16 mouse cellular contexts compared by ENCODE assay signal in the genomic region with DNA sequence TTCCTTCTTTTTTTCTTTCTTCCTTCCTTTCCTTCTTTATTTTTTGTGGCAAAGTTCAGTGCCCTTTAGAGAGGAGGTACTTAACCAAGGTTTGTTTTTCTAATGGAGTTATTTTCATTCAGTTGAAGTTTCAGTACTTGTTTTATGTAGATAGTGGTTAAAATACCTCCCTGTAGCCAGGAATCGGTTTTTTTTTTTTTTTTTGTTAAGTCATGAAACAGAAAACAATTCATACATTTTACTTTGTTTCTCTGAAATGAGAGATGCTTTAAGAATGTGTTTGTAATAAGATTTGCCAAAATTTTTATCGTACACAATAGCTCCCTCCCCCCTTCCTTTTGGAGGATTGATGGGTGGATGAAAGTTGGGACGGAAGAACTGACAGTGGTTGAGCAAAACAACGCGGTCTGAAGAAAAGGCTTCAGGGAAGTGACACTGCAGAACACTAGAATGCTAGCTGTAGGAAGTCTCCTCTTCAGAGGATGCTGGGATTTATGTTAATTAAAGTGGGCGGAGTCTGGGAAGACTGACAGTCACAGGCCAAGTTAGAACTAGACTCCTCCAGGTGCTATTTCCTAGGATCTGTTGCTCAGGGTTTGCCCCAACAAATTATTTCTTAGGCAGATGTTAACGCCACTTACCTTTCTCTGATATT. TPM values are rescaled to one million over a fixed set of nuclear protein-coding genes. Genes with fewer than 3 reads are reported as not detected.
A peak's percentile ranks its signal among the peaks of the same experiment; 100 is the strongest.
DNase-seq lines count a peak whose midpoint lies in the region; ATAC-seq and TF ChIP-seq lines count a peak whose summit lies in the region.
"Had no signal": no experiment of that assay in that cellular context is flagged by ENCODE, and none has a peak within 500 bp of the region (broad histone marks: within the 10 kb centered on the region; RNA-seq: fewer than 3 reads in every experiment).

No protein-coding gene starts in this region.

- no peak for TF ChIP-seq CTCF in lung, postnatal 0 days (IDR thresholded peaks at IDR 0.05)
- no peak for TF ChIP-seq CTCF in ES-Bruce4 (IDR thresholded peaks at IDR 0.05; ENCODE audit: low read depth, low read length)

- H3K4me2 ChIP-seq in lung, postnatal 0 days (replicated peaks; ENCODE audit: low read depth, low read length) = no peak overlapping the region
- peak overlapping the region; percentile 12 for H3K4me2 ChIP-seq in myocyte (ENCODE audit: low read depth)
- H3K4me2 ChIP-seq in heart, embryonic 12.5 days = no peak overlapping the region
- H3K4me2 ChIP-seq: forebrain, embryonic 15.5 days; liver, embryonic 15.5 days had no signal

- no peaks in the 10 kb centered on the region for H3K36me3 ChIP-seq in lung, postnatal 0 days (ENCODE audit: insufficient read depth, low read length)
- H3K36me3 ChIP-seq in ES-Bruce4 (ENCODE audit: control insufficient read depth, insufficient read depth, low read length, poor library complexity, severe bottlenecking) = no peaks in the 10 kb centered on the region
- H3K36me3 ChIP-seq in myocyte (ENCODE audit: control insufficient read depth, insufficient read depth) = no peaks in the 10 kb centered on the region
- no peaks in the 10 kb centered on the region for H3K36me3 ChIP-seq in heart, embryonic 12.5 days
- H3K36me3 ChIP-seq: forebrain, embryonic 15.5 days; liver, embryonic 15.5 days had no signal

- DNase-seq in lung, postnatal 0 days (ENCODE audit: low spot score) = peak; percentile 52
- no peak for DNase-seq in lung, postnatal 4 days
- peak; percentile 39 for DNase-seq in c-Kit-positive CD71-positive TER-119-negative erythroid progenitor cells, embryonic 14.5 days (ENCODE audit: low read depth)
- no peak for DNase-seq in left cerebral cortex, postnatal 36 days (ENCODE audit: low spot score in 2 of 2)
- DNase-seq: adrenal gland, adult 8-10 months; cerebellum, adult 18-20 months; kidney, adult 2 months; kidney, postnatal 4 days; layer of hippocampus, postnatal 36 days; thymus, postnatal 4 days had no signal

- H3K9me3 ChIP-seq in lung, postnatal 0 days (ENCODE audit: low read length) = no peaks in the 10 kb centered on the region
- no peaks in the 10 kb centered on the region for H3K9me3 ChIP-seq in ES-Bruce4 (replicated peaks; ENCODE audit: control insufficient read depth, insufficient read depth, low read length, poor library complexity, severe bottlenecking)
- H3K9me3 ChIP-seq in heart, embryonic 12.5 days (replicated peaks) = peaks cover 2% of the 10 kb centered on the region; the same call in 1 of the 2 replicates
- H3K9me3 ChIP-seq: forebrain, embryonic 15.5 days; liver, embryonic 15.5 days had no signal

- H3K27ac ChIP-seq in lung, postnatal 0 days (ENCODE audit: low read length) = no peak overlapping the region
- H3K27ac ChIP-seq in ES-Bruce4 (ENCODE audit: insufficient read depth, low read length) = peak overlapping the region; percentile 96
- no peak overlapping the region for H3K27ac ChIP-seq in heart, embryonic 12.5 days (ENCODE audit: poor library complexity, severe bottlenecking)
- H3K27ac ChIP-seq: forebrain, embryonic 15.5 days; liver, embryonic 15.5 days had no signal

- H3K79me2 ChIP-seq in myocyte (ENCODE audit: control insufficient read depth, insufficient read depth) = no peaks in the 10 kb centered on the region

- no peak overlapping the region for H3K9ac ChIP-seq in lung, postnatal 0 days (replicated peaks; ENCODE audit: low read depth)
- no peak overlapping the region for H3K9ac ChIP-seq in ES-Bruce4 (ENCODE audit: low read depth, poor library complexity, severe bottlenecking)
- H3K9ac ChIP-seq in heart, embryonic 12.5 days = no peak overlapping the region
- H3K9ac ChIP-seq: forebrain, embryonic 15.5 days; liver, embryonic 15.5 days had no signal

- no peak overlapping the region for H3K4me3 ChIP-seq in lung, postnatal 0 days (ENCODE audit: low read depth, low read length)
- no peak overlapping the region for H3K4me3 ChIP-seq in ES-Bruce4 (ENCODE audit: low read depth, low read length)
- no peak overlapping the region for H3K4me3 ChIP-seq in myocyte
- H3K4me3 ChIP-seq in heart, embryonic 12.5 days = no peak overlapping the region
- H3K4me3 ChIP-seq: forebrain, embryonic 15.5 days; liver, embryonic 15.5 days had no signal

- no peaks in the 10 kb centered on the region for H3K4me1 ChIP-seq in lung, postnatal 0 days (ENCODE audit: insufficient read depth, low read depth, low read length)
- H3K4me1 ChIP-seq in ES-Bruce4 (ENCODE audit: control insufficient read depth, insufficient read depth, low read length) = peaks cover 2% of the 10 kb centered on the region
- H3K4me1 ChIP-seq in heart, embryonic 12.5 days (replicated peaks) = no peaks in the 10 kb centered on the region; the same call in 1 of the 2 replicates
- H3K4me1 ChIP-seq: forebrain, embryonic 15.5 days had no signal

- TF ChIP-seq POLR2A in ES-Bruce4 (IDR thresholded peaks at IDR 0.05; ENCODE audit: insufficient read depth, low read length) = no peak
- TF ChIP-seq POLR2A in myocyte (IDR thresholded peaks at IDR 0.05; ENCODE audit: insufficient read length, low read depth) = no peak

- H3K27me3 ChIP-seq in lung, postnatal 0 days (replicated peaks; ENCODE audit: insufficient read depth, low read length) = no peaks in the 10 kb centered on the region
- H3K27me3 ChIP-seq in ES-Bruce4 (ENCODE audit: control insufficient read depth, insufficient read depth, low read length, poor library complexity, severe bottlenecking) (no peaks in the 10 kb centered on the region), myocyte (ENCODE audit: control insufficient read depth, insufficient read depth, insufficient read length) (no peaks in the 10 kb centered on the region)
- peaks cover 19% of the 10 kb centered on the region for H3K27me3 ChIP-seq in heart, embryonic 12.5 days (replicated peaks)
- H3K27me3 ChIP-seq: forebrain, embryonic 15.5 days had no signal

- TF ChIP-seq EP300 in lung, postnatal 0 days (IDR thresholded peaks at IDR 0.05) = no peak
- TF ChIP-seq EP300 in ES-Bruce4 (IDR thresholded peaks at IDR 0.05; ENCODE audit: insufficient read depth, low read depth, low read length) = no peak

- H3ac ChIP-seq in myocyte (ENCODE audit: control insufficient read depth, insufficient read length) = no peak overlapping the region

- ATAC-seq in lung, postnatal 0 days = no peak
- no peak for ATAC-seq in heart, embryonic 12.5 days (ENCODE audit: insufficient number of reproducible peaks, low FRiP score)
- ATAC-seq: forebrain, embryonic 15.5 days; hindbrain, embryonic 16.5 days had no signal

- intact Hi-C loops in left cerebral cortex, postnatal 36 days (cut with DNase I) = no loop called here

- 42% methylated on average over 7 of the region's 7 CpGs for WGBS in lung, postnatal 0 days
- 63% methylated on average over 7 of the region's 7 CpGs for WGBS in heart, embryonic 12.5 days

TF ChIP-seq in myocyte, 11 proteins besides CTCF, POLR2A, EP300 and RAD21:
- TF ChIP-seq TCF12 (IDR thresholded peaks at IDR 0.05; ENCODE audit: insufficient read depth, poor library complexity, severe bottlenecking) (no peak), USF1 (IDR thresholded peaks at IDR 0.05; ENCODE audit: low read depth) (no peak), TCF3 (IDR thresholded peaks at IDR 0.05; ENCODE audit: insufficient read length, low read depth) (no peak), MYOG (IDR thresholded peaks at IDR 0.05; ENCODE audit: control insufficient read depth in 1 of 3, insufficient read depth in 1 of 3, insufficient read length in 2 of 3, low read depth in 2 of 3) (no peak), SRF (IDR thresholded peaks at IDR 0.05; ENCODE audit: control insufficient read depth, insufficient read length, low read depth) (no peak), REST (IDR thresholded peaks at IDR 0.05; ENCODE audit: insufficient read depth, insufficient read length) (no peak), MAX (IDR thresholded peaks at IDR 0.05; ENCODE audit: low read depth) (no peak), CEBPB (IDR thresholded peaks at IDR 0.05; ENCODE audit: insufficient read depth, poor library complexity, severe bottlenecking) (no peak), MYOD1 (IDR thresholded peaks at IDR 0.05; ENCODE audit: control insufficient read depth in 1 of 3, insufficient read length in 2 of 3, low read depth in 2 of 3) (no peak), POLR2AphosphoS2 (IDR thresholded peaks at IDR 0.05; ENCODE audit: insufficient read length, low read depth) (no peak), E2F4 (IDR thresholded peaks at IDR 0.05; ENCODE audit: insufficient read depth) (no peak)

RNA-seq across cellular contexts. Expression of a gene that starts 54.1 kb away (rescaled TPM):
- 23.4 and 30.6 TPM in 2 replicates for polyA plus RNA-seq in lung, postnatal 0 days (2015; fragmentation: Nextera tagmentation; extraction: Ambion mirVana)
- polyA plus RNA-seq in ES-Bruce4 (2011; ENCODE audit: insufficient read depth, insufficient read length, low read depth, missing spikeins) (8.2 and 9.0 TPM in 2 replicates), myocyte (2012; fragmentation: generic; extraction: Trizol) (0.44 TPM)
- 1 to 10 TPM; 2.4 to 3.4 TPM for total RNA-seq in left cerebral cortex, postnatal 36 days (2021)
- polyA plus RNA-seq in heart, embryonic 12.5 days (2016; fragmentation: Nextera tagmentation; extraction: Ambion mirVana) = 13.4 and 14.0 TPM in 2 replicates

Comparison
In these comparisons a context has a peak if more than half of its experiments do, and no peak if none do; other contexts are left out.
1. DNase-seq: peak in lung, postnatal 0 days (single experiment) and c-Kit-positive CD71-positive TER-119-negative erythroid progenitor cells, embryonic 14.5 days (single experiment); none in lung, postnatal 4 days (0 of 2) and left cerebral cortex, postnatal 36 days (0 of 2).